Mouse (Mus musculus) retina, adult 2 months (tissue): Measurements from ENCODE around the gene Gm11361.

Experiments used
- DNase-seq: peaks from one replicate; pipeline ENCODE4 v3.0.0-alpha.2; 2012; ENCODE audit warnings: low read depth, low spot score

The Gm11361 gene

DNA sequence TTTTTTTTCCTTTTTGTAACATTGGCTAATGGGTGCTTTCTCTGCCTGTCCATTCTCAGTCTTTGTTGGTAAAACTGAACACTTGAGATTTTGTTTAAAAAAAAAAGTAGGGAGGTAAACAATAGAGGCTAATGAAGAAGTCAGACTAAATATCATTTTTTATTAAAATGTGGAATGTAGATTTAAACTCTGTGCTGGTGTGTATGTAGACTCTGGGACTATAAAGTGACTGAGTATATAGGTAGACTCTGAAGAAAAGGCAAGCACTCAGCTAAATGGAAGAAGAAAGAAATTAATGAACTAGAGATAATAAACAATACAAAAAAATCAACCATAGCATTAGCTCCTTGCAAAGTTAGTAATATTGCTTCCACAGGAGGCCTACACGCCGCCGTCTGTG is at the start of gene Gm11361:
TSS of gene Gm11361 (plus strand) at position 301 of the 400 bp plus-strand sequence.
- DNase-seq: no peak

DNA sequence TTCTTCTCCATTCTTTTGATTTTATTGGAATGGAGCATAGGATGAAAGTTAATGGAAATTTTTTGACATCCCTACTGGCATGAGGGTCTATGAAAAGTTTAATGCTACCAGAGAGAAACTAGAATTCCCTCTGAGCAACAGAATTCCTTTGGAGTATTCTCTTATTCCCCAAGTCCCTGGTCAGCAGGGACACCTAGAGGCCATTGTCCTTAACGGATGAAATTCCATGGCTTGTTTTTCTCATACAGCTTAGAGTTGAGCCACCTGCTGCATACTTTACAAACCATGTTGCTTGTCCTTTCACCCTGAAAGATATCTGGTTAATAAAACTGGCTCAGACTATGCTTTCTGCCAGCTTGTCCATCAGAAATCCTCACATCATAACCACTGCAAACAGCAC is 7.1 kb downstream of the Gm11361 start:
- DNase-seq: no peak

DNA sequence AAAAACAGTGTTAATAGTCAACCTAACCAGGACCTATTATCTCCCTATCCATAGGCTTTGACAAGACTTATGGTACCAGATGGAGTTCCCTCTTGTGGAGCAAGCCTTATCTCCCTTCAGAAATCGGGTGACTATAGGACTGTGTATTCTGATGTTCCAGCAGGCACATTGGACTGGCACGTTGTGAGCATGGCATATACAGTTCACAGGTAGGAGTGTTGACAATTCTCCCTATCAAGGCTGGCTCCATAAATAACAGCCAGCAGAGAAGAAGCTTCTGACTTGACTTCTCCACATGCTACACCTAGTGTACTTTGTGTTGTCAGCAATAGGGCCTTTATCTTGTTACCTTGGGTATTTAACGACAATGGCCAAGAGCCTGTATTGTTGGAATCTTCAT is 30.0 kb downstream of the Gm11361 start:
- no peak for DNase-seq

DNA sequence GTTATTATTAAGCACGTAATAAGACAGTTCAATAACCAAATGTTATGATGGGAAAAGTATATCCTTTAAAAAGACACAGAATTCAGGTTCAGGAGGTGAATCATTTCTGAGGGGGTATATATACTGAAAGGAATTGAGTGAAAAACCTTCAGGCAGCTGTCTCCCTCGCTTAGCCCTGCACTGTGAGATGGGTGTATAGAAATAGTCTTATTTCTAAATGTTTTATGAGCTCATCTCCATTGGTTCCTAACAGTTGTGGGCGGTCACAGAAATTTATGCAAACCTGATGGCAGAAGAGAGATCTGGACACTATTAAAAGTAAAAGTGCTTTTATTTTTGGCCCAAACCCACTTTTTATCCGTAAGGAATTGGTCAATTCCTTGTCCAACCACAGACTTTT is 36.9 kb downstream of the Gm11361 start:
- DNase-seq: no peak

DNA sequence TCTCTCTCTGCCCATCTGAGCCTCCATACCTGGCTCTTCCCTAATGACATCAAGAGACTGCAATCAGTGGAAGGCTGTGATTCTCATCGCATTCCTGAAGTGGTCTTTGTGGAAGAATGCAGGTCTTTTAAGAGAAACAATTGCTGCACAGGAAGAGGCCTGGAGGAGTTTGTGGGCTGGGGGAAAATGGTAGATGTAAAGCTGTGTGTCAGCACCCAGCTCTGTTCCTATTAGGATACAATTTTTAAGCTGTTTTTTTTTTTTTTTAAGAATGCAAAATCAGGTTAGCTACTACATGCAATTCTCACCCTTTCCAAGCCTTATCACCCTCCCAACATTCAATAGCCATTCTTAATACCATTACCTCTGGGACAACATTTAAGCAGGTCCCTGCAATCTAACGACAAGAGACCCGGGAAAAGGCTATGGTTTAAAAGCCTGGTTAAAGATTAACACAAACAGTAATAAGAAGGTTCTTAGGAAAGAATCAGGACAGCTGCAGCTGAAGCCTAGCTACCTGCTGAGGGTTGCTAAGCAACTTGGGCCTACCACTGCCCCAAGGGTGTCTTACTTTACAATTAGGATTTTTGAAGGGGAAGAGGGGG is 37.5 kb downstream of the Gm11361 start:
- no peak for DNase-seq

DNA sequence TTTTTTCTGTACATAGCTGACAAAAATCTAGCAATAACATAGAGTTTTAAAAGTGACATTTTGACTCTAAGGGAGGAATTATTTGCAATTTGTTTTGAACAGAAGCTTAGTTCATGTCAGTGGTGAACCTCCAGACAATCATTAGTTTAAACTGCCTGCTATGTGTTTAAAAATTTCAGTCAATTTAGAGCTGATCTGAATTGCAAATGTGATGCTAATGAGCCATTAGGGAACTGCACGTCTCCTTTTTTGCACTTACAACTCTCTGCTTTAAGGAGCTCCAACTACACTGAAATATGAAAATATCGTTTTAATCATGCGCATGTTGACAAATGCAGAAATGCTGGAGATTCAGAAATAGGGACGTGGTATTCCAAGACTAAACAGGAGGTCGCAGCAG is 38.2 kb downstream of the Gm11361 start:
- no peak for DNase-seq

DNA sequence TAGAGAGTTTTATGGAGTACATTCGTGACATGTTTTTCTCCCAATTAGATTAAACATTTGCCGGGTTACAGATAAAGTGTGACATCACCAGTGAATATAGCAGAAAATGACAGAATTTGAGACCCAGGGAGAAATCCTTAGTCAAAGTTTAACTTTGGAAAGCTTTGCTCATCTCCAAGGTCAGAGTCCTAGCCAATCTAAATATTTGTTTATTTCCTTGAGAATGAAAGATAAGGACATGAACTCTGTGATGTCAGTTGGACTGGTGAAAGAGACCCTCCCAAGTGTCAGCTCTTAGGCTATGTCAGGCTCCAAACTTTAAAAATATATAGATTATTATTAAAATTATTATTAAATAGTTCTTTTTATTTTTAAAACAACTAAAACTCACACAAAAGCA is 39.8 kb downstream of the Gm11361 start:
- no peak for DNase-seq

DNA sequence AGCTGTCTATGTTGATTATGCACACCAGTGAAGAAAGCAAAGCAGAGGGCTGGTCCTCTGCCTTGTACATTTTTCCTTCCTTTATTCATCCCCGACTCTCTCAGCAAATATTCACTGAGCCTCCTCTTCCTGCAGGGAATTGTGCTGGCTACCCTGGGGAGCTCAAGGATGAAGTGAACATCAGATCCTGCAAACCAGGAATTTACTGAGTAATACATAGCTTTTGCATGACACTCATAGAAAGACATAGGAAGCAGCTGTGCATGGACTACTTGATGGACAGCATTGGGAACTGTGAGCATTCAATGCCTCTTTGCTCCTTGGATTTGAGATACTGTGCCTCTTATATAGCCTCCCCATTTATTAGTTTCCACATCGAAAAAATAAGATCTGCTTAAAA is 40.2 kb downstream of the Gm11361 start:
- DNase-seq: no peak
